Mouse (Mus musculus): Measurements from ENCODE around the gene E030018B13Rik.

- TF ChIP-seq POLR2A (IDR thresholded peaks at IDR 0.05; ENCODE audit: insufficient read depth, low read length) (no peak), EP300 (IDR thresholded peaks at IDR 0.05; ENCODE audit: insufficient read depth, low read depth, low read length) (0 out of 2 replicates have a peak, but pooled peaks have one; percentile 23), CTCF (IDR thresholded peaks at IDR 0.05; ENCODE audit: low read depth, low read length) (no peak)
Measured at GRCm38 (mm10) chr7:63905190-63905589, 11.5 kb upstream of the E030018B13Rik start.

Measured in ES-Bruce4 (cell line).